Mouse (Mus musculus) thymus, postnatal 36 days (tissue): Measurements from ENCODE around the gene Tmem63c.

Source experiments
- DNase-seq, 2 experiments: peaks; one replicate each; pipeline ENCODE4 v3.0.0; 2022; ENCODE audit warnings: mixed read lengths in 2 of 2

Gene Tmem63c

GRCm38 (mm10) chr12:87137439-87138341 is 116.5 kb downstream of the Tmem63c start:
- no peak for DNase-seq

- no peak for DNase-seq
Observed at GRCm38 (mm10) chr12:87138342-87138701, 117.2 kb downstream of the Tmem63c start.

GRCm38 (mm10) chr12:87138768-87139167 is 117.6 kb downstream of the Tmem63c start:
- DNase-seq = no peak
